Mouse (Mus musculus): ENCODE data around the gene Snd1. TPM values are rescaled to one million over a fixed set of nuclear protein-coding genes. Genes with fewer than 3 reads are reported as not detected.

The Snd1 gene
- polyA plus RNA-seq, 1 experiment from 2014 or later, result 129 TPM

DNA sequence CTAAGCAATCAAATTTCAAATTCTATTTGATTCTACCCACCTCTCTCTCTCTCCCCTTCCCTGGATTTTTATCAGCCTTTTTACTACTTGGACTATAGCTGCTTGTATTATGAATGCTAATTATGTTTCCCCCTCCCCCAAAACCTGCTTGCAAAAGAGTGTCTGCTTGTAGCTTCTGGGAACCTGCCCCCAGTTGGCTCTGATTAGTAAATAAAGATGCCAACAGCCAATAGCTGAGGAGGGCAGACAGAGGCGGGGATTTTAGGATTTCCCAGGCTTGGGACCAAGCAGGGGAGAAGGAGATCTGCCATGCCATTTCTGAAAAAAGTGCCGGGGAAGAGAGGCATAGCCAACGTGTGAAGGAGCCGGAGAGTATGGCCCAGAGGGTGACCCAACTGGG, 495.8 kb downstream of the Snd1 start:
- WGBS, result 60% methylated on average over 4 of the region's 4 CpGs

DNA sequence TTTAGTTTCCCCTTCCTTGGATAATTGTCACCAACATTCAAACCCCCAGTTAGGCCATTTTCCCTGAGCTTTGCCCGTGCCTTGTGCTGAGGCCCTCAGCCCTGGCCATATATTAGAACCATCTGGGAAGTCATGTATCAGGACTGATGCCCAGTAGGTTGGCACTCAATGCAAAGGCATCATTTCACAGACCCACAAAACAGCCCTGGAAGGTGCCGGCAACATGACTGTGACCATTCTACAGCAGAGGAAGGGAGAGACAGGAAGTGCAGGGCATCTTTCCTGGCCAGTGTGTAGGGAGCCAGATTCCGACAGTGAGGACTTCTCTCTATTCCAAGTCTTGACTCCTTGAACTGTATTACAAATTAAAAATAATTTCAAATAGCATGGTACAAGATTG, 499.6 kb downstream of the Snd1 start:
- H3K9ac ChIP-seq, result no peak overlapping the region
- H3K36me3 ChIP-seq, result no peaks in the 10 kb centered on the region
- H3K4me2 ChIP-seq, result no peak overlapping the region
- H3K27me3 ChIP-seq, result peaks cover 17% of the 10 kb centered on the region
- no peak for ATAC-seq (replicated peaks; ENCODE audit: low FRiP score)
- H3K9me3 ChIP-seq (replicated peaks), result no peaks in the 10 kb centered on the region
- H3K27ac ChIP-seq, result no peak overlapping the region
- 87% methylated on average over 3 of the region's 3 CpGs for WGBS
- no peaks in the 10 kb centered on the region for H3K4me1 ChIP-seq
- no peak overlapping the region for H3K4me3 ChIP-seq (replicated peaks)

More for the DNA sequence above, 495.8 kb downstream of the Snd1 start:
- Histone ChIP-seq H3K9me3 (replicated peaks) (no peaks in the 10 kb centered on the region), H3K4me2 (no peak overlapping the region), H3K4me3 (replicated peaks) (no peak overlapping the region), H3K27ac (no peak overlapping the region), H3K36me3 (no peaks in the 10 kb centered on the region), H3K9ac (no peak overlapping the region), H3K4me1 (no peaks in the 10 kb centered on the region), H3K27me3 (no peaks in the 10 kb centered on the region)
- ATAC-seq (replicated peaks; ENCODE audit: low FRiP score), result no peak

DNA sequence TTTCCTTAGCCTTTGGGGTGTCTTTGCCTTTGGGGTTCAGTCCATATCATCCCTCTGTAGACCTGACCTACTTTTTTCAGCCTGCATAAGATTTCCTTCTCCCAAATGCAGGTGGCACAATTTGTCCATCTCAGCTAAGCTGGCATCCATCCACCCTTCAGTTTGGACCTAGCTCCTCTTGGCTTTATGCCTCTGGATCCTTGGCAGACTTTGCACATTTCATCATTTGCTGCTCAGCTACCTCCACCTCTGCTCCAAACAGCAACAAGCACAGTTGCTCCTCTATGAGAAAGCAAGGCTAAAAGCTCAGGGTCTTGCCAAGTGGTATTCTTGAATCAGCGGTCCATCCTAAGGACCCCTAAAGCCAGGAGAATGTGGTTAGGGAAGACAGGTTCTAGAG, 500.2 kb downstream of the Snd1 start:
- no peak for ATAC-seq (replicated peaks; ENCODE audit: low FRiP score)
- H3K4me1 ChIP-seq, result peaks cover 4% of the 10 kb centered on the region
- H3K4me2 ChIP-seq, result no peak overlapping the region
- peaks cover 23% of the 10 kb centered on the region for H3K27me3 ChIP-seq
- H3K9ac ChIP-seq, result no peak overlapping the region
- H3K36me3 ChIP-seq, result no peaks in the 10 kb centered on the region
- 92% methylated on average over 1 of the region's 1 CpGs for WGBS
- H3K4me3 ChIP-seq (replicated peaks), result no peak overlapping the region
- H3K9me3 ChIP-seq (replicated peaks), result no peaks in the 10 kb centered on the region
- H3K27ac ChIP-seq, result no peak overlapping the region

- Histone ChIP-seq H3K36me3 (no peaks in the 10 kb centered on the region), H3K9ac (no peak overlapping the region), H3K9me3 (replicated peaks) (no peaks in the 10 kb centered on the region), H3K4me2 (no peak overlapping the region), H3K4me3 (replicated peaks) (no peak overlapping the region), H3K27me3 (peaks cover 52% of the 10 kb centered on the region), H3K4me1 (peaks cover 23% of the 10 kb centered on the region), H3K27ac (no peak overlapping the region)
- 38% methylated on average over 5 of the region's 5 CpGs for WGBS
- no peak for ATAC-seq (replicated peaks; ENCODE audit: low FRiP score)
Measured at GRCm38 (mm10) chr6:28978031-28978430, 503.1 kb downstream of the Snd1 start.

DNA sequence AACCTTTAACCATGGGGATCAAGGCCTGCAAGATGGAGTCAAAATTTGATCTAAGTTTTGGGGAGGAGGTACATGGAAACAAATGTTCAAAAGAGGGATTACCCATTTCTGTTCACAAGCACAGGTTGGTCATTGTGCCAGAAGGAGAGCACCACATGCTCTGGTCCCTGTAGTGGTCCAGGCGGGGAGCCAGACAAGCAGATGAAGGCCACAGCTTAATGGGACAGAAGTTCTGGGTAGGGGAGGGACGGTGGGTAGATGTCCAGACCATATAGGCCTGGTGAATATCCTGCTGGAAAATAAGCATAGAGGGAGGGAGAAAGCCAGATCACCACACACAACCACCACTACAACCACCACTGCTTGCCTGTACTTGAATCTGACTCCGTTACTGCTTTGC, 503.9 kb downstream of the Snd1 start:
- 88% methylated on average over 3 of the region's 3 CpGs for WGBS
- no peak overlapping the region for H3K27ac ChIP-seq
- ATAC-seq (replicated peaks; ENCODE audit: low FRiP score), result no peak

DNA sequence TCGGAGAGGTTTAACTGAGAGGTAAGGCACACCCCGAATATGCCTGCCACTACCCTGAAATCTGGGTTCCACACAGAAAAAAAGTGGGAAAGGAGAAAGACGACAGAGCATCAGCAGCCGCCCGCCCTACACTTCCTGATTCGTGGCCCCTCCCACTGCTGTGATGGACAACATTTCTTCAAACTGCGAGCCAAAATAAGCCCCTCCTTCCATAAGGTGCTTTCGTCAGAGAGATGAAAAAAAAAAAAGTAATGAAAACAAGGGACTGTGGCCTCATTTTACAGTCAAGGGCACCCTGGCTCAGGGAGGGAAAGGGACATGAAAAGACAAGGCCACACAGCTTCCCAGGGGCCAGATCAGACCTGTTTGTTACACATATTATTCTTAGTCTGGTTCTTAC, 504.6 kb downstream of the Snd1 start:
- Histone ChIP-seq H3K4me3 (replicated peaks) (no peak overlapping the region), H3K4me2 (no peak overlapping the region), H3K4me1 (peaks cover 23% of the 10 kb centered on the region), H3K27ac (no peak overlapping the region), H3K9ac (no peak overlapping the region), H3K9me3 (replicated peaks) (no peaks in the 10 kb centered on the region), H3K27me3 (peaks cover 67% of the 10 kb centered on the region), H3K36me3 (no peaks in the 10 kb centered on the region)
- no peak for ATAC-seq (replicated peaks; ENCODE audit: low FRiP score)
- WGBS, result 67% methylated on average over 8 of the region's 8 CpGs

More for the DNA sequence above, 503.9 kb downstream of the Snd1 start:
- no peak overlapping the region for H3K4me3 ChIP-seq (replicated peaks)
- peaks cover 23% of the 10 kb centered on the region for H3K4me1 ChIP-seq
- no peak overlapping the region for H3K4me2 ChIP-seq
- no peak overlapping the region for H3K9ac ChIP-seq
- peaks cover 61% of the 10 kb centered on the region for H3K27me3 ChIP-seq
- H3K9me3 ChIP-seq (replicated peaks), result no peaks in the 10 kb centered on the region
- no peaks in the 10 kb centered on the region for H3K36me3 ChIP-seq

DNA sequence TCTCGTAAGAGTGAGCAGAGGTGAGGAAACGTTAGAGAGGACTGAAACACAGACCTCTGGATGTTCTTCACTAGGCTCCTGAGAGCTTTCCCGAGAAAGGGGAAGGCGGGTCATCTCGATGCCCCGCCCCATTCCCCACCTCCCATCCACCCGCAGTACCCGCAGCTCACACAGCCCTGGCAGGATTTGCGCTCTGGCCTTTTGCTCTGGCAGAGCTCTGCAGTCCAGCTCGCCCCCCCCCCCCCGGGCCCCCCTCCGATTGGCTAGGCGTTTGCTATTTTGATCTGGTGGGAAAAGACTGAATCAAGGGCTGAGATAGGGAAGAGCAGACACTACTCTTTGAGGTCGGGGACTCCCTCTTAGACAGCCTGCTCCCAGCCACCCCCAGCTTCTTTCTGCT, 505.3 kb downstream of the Snd1 start:
- Histone ChIP-seq H3K9me3 (replicated peaks) (no peaks in the 10 kb centered on the region), H3K4me2 (peak overlapping the region; percentile 92), H3K9ac (no peak overlapping the region), H3K27ac (0 out of 2 replicates have a peak overlapping the region, but pooled peaks have one; percentile 6), H3K36me3 (no peaks in the 10 kb centered on the region), H3K4me3 (replicated peaks) (peak overlapping the region; percentile 50), H3K27me3 (peaks cover 69% of the 10 kb centered on the region), H3K4me1 (peaks cover 23% of the 10 kb centered on the region)
- ATAC-seq (replicated peaks; ENCODE audit: low FRiP score), result no peak; the same call in 1 of the 2 replicates
- WGBS, result 2% methylated on average over 14 of the region's 14 CpGs

GRCm38 (mm10) chr6:28980750-28981584, 506.0 kb downstream of the Snd1 start:
- Histone ChIP-seq H3K27ac (peak overlapping the region; percentile 6; the same call in 1 of the 2 replicates), H3K4me1 (peaks cover 23% of the 10 kb centered on the region), H3K4me2 (peak overlapping the region; percentile 92), H3K4me3 (replicated peaks) (peak overlapping the region; percentile 50), H3K9me3 (replicated peaks) (no peaks in the 10 kb centered on the region), H3K9ac (peak overlapping the region; percentile 40), H3K36me3 (no peaks in the 10 kb centered on the region), H3K27me3 (peaks cover 71% of the 10 kb centered on the region)
- ATAC-seq (replicated peaks; ENCODE audit: low FRiP score), result peak; percentile 87
- under 1% methylated on average over 56 of the region's 56 CpGs for WGBS

GRCm38 (mm10) chr6:28981585-28981948, 506.6 kb downstream of the Snd1 start:
- H3K36me3 ChIP-seq, result no peaks in the 10 kb centered on the region
- peak; percentile 24; the same call in 1 of the 2 replicates for ATAC-seq (replicated peaks; ENCODE audit: low FRiP score)
- H3K9me3 ChIP-seq (replicated peaks), result no peaks in the 10 kb centered on the region
- H3K27ac ChIP-seq, result no peak overlapping the region
- no peak overlapping the region for H3K9ac ChIP-seq
- peaks cover 23% of the 10 kb centered on the region for H3K4me1 ChIP-seq
- WGBS, result 3% methylated on average over 18 of the region's 18 CpGs
- H3K4me2 ChIP-seq, result peak overlapping the region; percentile 92
- H3K4me3 ChIP-seq (replicated peaks), result peak overlapping the region; percentile 50
- peaks cover 71% of the 10 kb centered on the region for H3K27me3 ChIP-seq

DNA sequence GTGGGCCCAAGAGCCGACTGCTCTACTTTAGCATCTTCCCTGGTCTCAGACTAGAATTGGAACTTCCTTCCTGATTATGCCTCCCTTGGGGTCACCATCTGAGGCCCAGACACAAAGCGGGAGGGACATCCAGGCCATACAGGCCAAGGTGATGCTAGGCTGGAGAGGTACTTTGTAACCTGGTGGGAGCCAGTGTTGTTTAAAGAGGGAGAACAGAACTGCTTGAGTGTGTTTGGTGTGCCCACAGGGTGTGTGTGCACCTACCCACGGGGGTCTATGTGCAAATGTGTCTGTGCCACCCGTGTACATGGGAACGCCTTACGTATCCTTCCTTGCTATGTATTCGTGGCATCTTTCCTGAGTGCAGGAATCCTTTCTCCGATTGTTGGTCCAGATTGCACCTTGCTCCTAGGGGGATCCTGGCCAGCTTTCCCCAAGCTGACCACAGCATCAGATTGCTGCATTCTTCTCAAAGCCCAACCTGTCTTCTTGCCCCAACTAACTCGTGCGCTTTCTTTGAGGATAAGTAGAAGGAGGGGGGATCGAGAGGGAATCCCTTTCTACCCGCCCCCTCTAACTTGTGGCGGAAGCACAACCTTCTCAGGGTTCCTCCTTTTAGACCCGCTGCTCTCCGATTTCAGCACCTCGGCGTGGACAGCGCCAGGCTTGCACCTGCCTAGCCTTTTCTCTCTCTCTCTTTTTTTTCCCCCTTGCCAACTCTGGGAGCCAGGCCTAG, 507.2 kb downstream of the Snd1 start:
- Histone ChIP-seq H3K9ac (no peak overlapping the region), H3K4me3 (replicated peaks) (no peak overlapping the region), H3K36me3 (no peaks in the 10 kb centered on the region), H3K4me1 (peaks cover 23% of the 10 kb centered on the region), H3K27me3 (peaks cover 71% of the 10 kb centered on the region), H3K4me2 (peak overlapping the region; percentile 92), H3K9me3 (replicated peaks) (no peaks in the 10 kb centered on the region), H3K27ac (no peak overlapping the region)
- 0 out of 2 replicates have a peak, but pooled peaks have one; percentile 12 for ATAC-seq (replicated peaks; ENCODE audit: low FRiP score)
- 12% methylated on average over 18 of the region's 18 CpGs for WGBS

GRCm38 (mm10) chr6:28982817-28983216, 507.9 kb downstream of the Snd1 start:
- Histone ChIP-seq H3K36me3 (no peaks in the 10 kb centered on the region), H3K27ac (no peak overlapping the region), H3K4me2 (no peak overlapping the region), H3K27me3 (peaks cover 65% of the 10 kb centered on the region), H3K4me3 (replicated peaks) (no peak overlapping the region), H3K4me1 (peaks cover 23% of the 10 kb centered on the region), H3K9ac (no peak overlapping the region), H3K9me3 (replicated peaks) (no peaks in the 10 kb centered on the region)
- WGBS, result 92% methylated on average over 1 of the region's 1 CpGs
- ATAC-seq (replicated peaks; ENCODE audit: low FRiP score), result no peak

Measured in kidney, embryonic 15.5 days (tissue).